32 mouse cellular contexts compared by ENCODE assay signal in genomic region chr1:131640062-131640461, GRCm38 (mm10). TPM values are rescaled to one million over a fixed set of nuclear protein-coding genes. Genes with fewer than 3 reads are reported as not detected.
DNase-seq lines count a peak whose midpoint lies in the region; ATAC-seq and TF ChIP-seq lines count a peak whose summit lies in the region.
"Had no signal": no experiment of that assay in that cellular context is flagged by ENCODE, and none has a peak within 500 bp of the region (broad histone marks: within the 10 kb centered on the region; RNA-seq: fewer than 3 reads in every experiment).

No protein-coding gene starts in this region.

- H3K27me3 ChIP-seq in liver, embryonic 12.5 days (replicated peaks) = no peaks in the 10 kb centered on the region
- no peaks in the 10 kb centered on the region for H3K27me3 ChIP-seq in liver, embryonic 11.5 days (replicated peaks; ENCODE audit: control insufficient read depth, insufficient read depth, low read length)
- H3K27me3 ChIP-seq in G1E (ENCODE audit: insufficient read depth, low read length) = no peaks in the 10 kb centered on the region
- no peaks in the 10 kb centered on the region for H3K27me3 ChIP-seq in liver, embryonic 16.5 days (ENCODE audit: control insufficient read depth, insufficient read depth, low read depth, low read length)
- H3K27me3 ChIP-seq in lung, postnatal 0 days (replicated peaks; ENCODE audit: insufficient read depth, low read length) = no peaks in the 10 kb centered on the region
- H3K27me3 ChIP-seq: forebrain, embryonic 12.5 days; forebrain, embryonic 15.5 days; heart, embryonic 12.5 days; heart, embryonic 15.5 days; intestine, embryonic 15.5 days had no signal

- peaks cover 23% of the 10 kb centered on the region for H3K4me1 ChIP-seq in liver, embryonic 12.5 days
- H3K4me1 ChIP-seq in liver, embryonic 11.5 days (replicated peaks; ENCODE audit: control insufficient read depth, insufficient read depth, low read length) = peaks cover 6% of the 10 kb centered on the region; the same call in 1 of the 2 replicates
- H3K4me1 ChIP-seq in G1E (ENCODE audit: insufficient read depth, low read depth, low read length) = peaks cover 40% of the 10 kb centered on the region
- H3K4me1 ChIP-seq in liver, embryonic 16.5 days (ENCODE audit: control insufficient read depth, low read depth, low read length) = peaks cover 10% of the 10 kb centered on the region
- H3K4me1 ChIP-seq in lung, postnatal 0 days (ENCODE audit: insufficient read depth, low read depth, low read length) = no peaks in the 10 kb centered on the region
- H3K4me1 ChIP-seq: forebrain, embryonic 12.5 days; forebrain, embryonic 15.5 days; heart, embryonic 12.5 days; heart, embryonic 15.5 days; intestine, embryonic 15.5 days had no signal

- no peak for TF ChIP-seq CTCF in G1E (IDR thresholded peaks at IDR 0.05; ENCODE audit: low read depth, low read length)
- TF ChIP-seq CTCF in lung, postnatal 0 days (IDR thresholded peaks at IDR 0.05) = no peak

- H3K9ac ChIP-seq in liver, embryonic 12.5 days = no peak overlapping the region
- H3K9ac ChIP-seq in liver, embryonic 11.5 days (ENCODE audit: low read depth, low read length) = no peak overlapping the region
- peak overlapping the region; percentile 47; the same call in 1 of the 2 replicates for H3K9ac ChIP-seq in liver, embryonic 16.5 days (ENCODE audit: low read depth, low read length)
- no peak overlapping the region for H3K9ac ChIP-seq in lung, postnatal 0 days (replicated peaks; ENCODE audit: low read depth)
- H3K9ac ChIP-seq: forebrain, embryonic 12.5 days; forebrain, embryonic 15.5 days; heart, embryonic 12.5 days; heart, embryonic 15.5 days; hindbrain, embryonic 14.5 days; intestine, embryonic 15.5 days had no signal

- peaks cover 12% of the 10 kb centered on the region for H3K36me3 ChIP-seq in liver, embryonic 12.5 days
- H3K36me3 ChIP-seq in liver, embryonic 11.5 days (ENCODE audit: control insufficient read depth, insufficient read depth, low read length) = no peaks in the 10 kb centered on the region
- peaks cover 4% of the 10 kb centered on the region for H3K36me3 ChIP-seq in G1E (replicated peaks)
- H3K36me3 ChIP-seq in liver, embryonic 16.5 days (ENCODE audit: control insufficient read depth, insufficient read depth) = peaks cover 5% of the 10 kb centered on the region; the same call in 1 of the 2 replicates
- H3K36me3 ChIP-seq in lung, postnatal 0 days (ENCODE audit: insufficient read depth, low read length) = no peaks in the 10 kb centered on the region
- H3K36me3 ChIP-seq: forebrain, embryonic 12.5 days; forebrain, embryonic 15.5 days; heart, embryonic 12.5 days; heart, embryonic 15.5 days; intestine, embryonic 15.5 days had no signal

- H3K4me3 ChIP-seq in liver, embryonic 12.5 days = peak overlapping the region; percentile 32
- no peak overlapping the region for H3K4me3 ChIP-seq in liver, embryonic 11.5 days (ENCODE audit: low read depth, low read length)
- H3K4me3 ChIP-seq in G1E (ENCODE audit: low read depth, low read length) = peak overlapping the region; percentile 65
- H3K4me3 ChIP-seq in liver, embryonic 16.5 days (ENCODE audit: low read depth, low read length) = peak overlapping the region; percentile 57
- H3K4me3 ChIP-seq in lung, postnatal 0 days (ENCODE audit: low read depth, low read length) = no peak overlapping the region
- H3K4me3 ChIP-seq: forebrain, embryonic 12.5 days; forebrain, embryonic 15.5 days; heart, embryonic 12.5 days; heart, embryonic 15.5 days; intestine, embryonic 15.5 days had no signal

- WGBS in liver, embryonic 12.5 days (ENCODE audit: insufficient replicate concordance) = 77% methylated on average over 4 of the region's 4 CpGs
- WGBS in liver, embryonic 11.5 days = 86% methylated on average over 4 of the region's 4 CpGs
- 81% methylated on average over 4 of the region's 4 CpGs for WGBS in liver, embryonic 16.5 days (ENCODE audit: insufficient replicate concordance)
- 66% methylated on average over 4 of the region's 4 CpGs for WGBS in lung, postnatal 0 days

- DNase-seq in liver, embryonic 11.5 days (ENCODE audit: low spot score) = no peak
- no peak for DNase-seq in G1E (ENCODE audit: low spot score)
- DNase-seq in induced T-regulatory cell, adult 2 months (ENCODE audit: low read depth) = peak; percentile 44
- DNase-seq in testis, postnatal 10 days (ENCODE audit: low spot score) = no peak
- DNase-seq in lung, postnatal 0 days (ENCODE audit: low spot score) = no peak
- DNase-seq in heart, postnatal 14 days = no peak
- DNase-seq: adrenal gland, adult 8-10 months; adrenal gland, postnatal 36 days; B cell, adult 2 months; cerebellum, adult 11 months; cerebellum, adult 2 months; cerebellum, adult 9-11 months; cerebellum, postnatal 25 days; embryo, embryonic 11 days; gastrocnemius, postnatal 25 days; heart, adult 18-20 months; heart, postnatal 10 days; heart, postnatal 4 days had no signal

- TF ChIP-seq EP300 in lung, postnatal 0 days (IDR thresholded peaks at IDR 0.05) = no peak

- no peak overlapping the region for H3K27ac ChIP-seq in liver, embryonic 12.5 days
- no peak overlapping the region for H3K27ac ChIP-seq in liver, embryonic 11.5 days (ENCODE audit: low read depth, low read length)
- H3K27ac ChIP-seq in liver, embryonic 16.5 days (ENCODE audit: low read length) = peak overlapping the region; percentile 41; the same call in 1 of the 2 replicates
- H3K27ac ChIP-seq in lung, postnatal 0 days (ENCODE audit: low read length) = no peak overlapping the region
- H3K27ac ChIP-seq: forebrain, embryonic 12.5 days; forebrain, embryonic 15.5 days; heart, embryonic 15.5 days; hindbrain, embryonic 14.5 days; intestine, embryonic 15.5 days had no signal

- 0 out of 2 replicates have a peak, but pooled peaks cover 3% of the 10 kb centered on the region for H3K9me3 ChIP-seq in liver, embryonic 12.5 days (replicated peaks)
- H3K9me3 ChIP-seq in liver, embryonic 11.5 days (ENCODE audit: control insufficient read depth, low read length) = no peaks in the 10 kb centered on the region
- H3K9me3 ChIP-seq in G1E (replicated peaks) = no peaks in the 10 kb centered on the region
- 0 out of 2 replicates have a peak, but pooled peaks cover 2% of the 10 kb centered on the region for H3K9me3 ChIP-seq in liver, embryonic 16.5 days (replicated peaks; ENCODE audit: control insufficient read depth, low read length)
- no peaks in the 10 kb centered on the region for H3K9me3 ChIP-seq in lung, postnatal 0 days (ENCODE audit: low read length)
- H3K9me3 ChIP-seq: forebrain, embryonic 12.5 days; forebrain, embryonic 15.5 days; heart, embryonic 12.5 days; heart, embryonic 15.5 days; intestine, embryonic 15.5 days had no signal

- H3K4me2 ChIP-seq in liver, embryonic 12.5 days = peak overlapping the region; percentile 51
- no peak overlapping the region for H3K4me2 ChIP-seq in liver, embryonic 11.5 days
- peak overlapping the region; percentile 62 for H3K4me2 ChIP-seq in liver, embryonic 16.5 days (ENCODE audit: low read depth, low read length)
- H3K4me2 ChIP-seq in lung, postnatal 0 days (replicated peaks; ENCODE audit: low read depth, low read length) = no peak overlapping the region
- H3K4me2 ChIP-seq: forebrain, embryonic 12.5 days; forebrain, embryonic 15.5 days; heart, embryonic 12.5 days; heart, embryonic 15.5 days; hindbrain, embryonic 14.5 days; intestine, embryonic 15.5 days had no signal

- intact Hi-C loops in heart, postnatal 14 days (cut with DNase I) = no loop called here

- no peak for ATAC-seq in liver, embryonic 12.5 days
- ATAC-seq in liver, embryonic 11.5 days (replicated peaks; ENCODE audit: low FRiP score) = no peak
- ATAC-seq in G1E (ENCODE audit: extremely low read depth, insufficient number of reproducible peaks, low FRiP score, poor library complexity, severe bottlenecking) = no peak
- ATAC-seq in liver, embryonic 16.5 days (ENCODE audit: low read depth) = no peak
- ATAC-seq in lung, postnatal 0 days = no peak
- ATAC-seq: activated CD4-positive, CD25-positive, alpha-beta regulatory T cell, adult 4 months; forebrain, embryonic 15.5 days; intestine, embryonic 15.5 days had no signal

RNA-seq across cellular contexts. Expression of gene Ctse, which starts 2.0 kb away (rescaled TPM):
- 12.6 TPM in 2 replicates for polyA plus RNA-seq in liver, embryonic 12.5 days (2016; fragmentation: Nextera tagmentation; extraction: Ambion mirVana)
- polyA plus RNA-seq in liver, embryonic 11.5 days (2014; fragmentation: Nextera tagmentation; extraction: Ambion mirVana) = 9.3 and 10.6 TPM in 2 replicates
- 1,974 and 2,087 TPM in 2 replicates for total RNA-seq in G1E (2014; fragmentation: Nextera tagmentation)
- 482 and 539 TPM in 2 replicates for total RNA-seq in G1E (2017)
- 163 and 246 TPM in 2 replicates for polyA plus RNA-seq in G1E (2012)
- 29.5 and 33.8 TPM in 2 replicates for polyA plus RNA-seq in liver, embryonic 16.5 days (2015; fragmentation: Nextera tagmentation; extraction: Ambion mirVana)
- 0.80 and 1.1 TPM in 2 replicates for polyA plus RNA-seq in lung, postnatal 0 days (2015; fragmentation: Nextera tagmentation; extraction: Ambion mirVana)
- total RNA-seq in heart, postnatal 14 days (2021) = 1 to 10 TPM; 2.8 to 2.9 TPM
- total RNA-seq: gastrocnemius, adult 8-10 months had no signal
- polyA plus RNA-seq: cortical plate, adult 2 months; forebrain, embryonic 12.5 days; forebrain, embryonic 15.5 days; hindbrain, embryonic 14.5 days had no signal

RNA-seq across cellular contexts. Expression of gene Avpr1b, which starts 41.0 kb away (rescaled TPM):
- polyA plus RNA-seq in liver, embryonic 12.5 days (2016; fragmentation: Nextera tagmentation; extraction: Ambion mirVana) = not detected in 2 replicates
- not detected in 2 replicates for polyA plus RNA-seq in liver, embryonic 11.5 days (2014; fragmentation: Nextera tagmentation; extraction: Ambion mirVana)
- total RNA-seq in G1E (2014; fragmentation: Nextera tagmentation) (not detected in 2 replicates), G1E (2017) (0.17 and 0.33 TPM in 2 replicates)
- polyA plus RNA-seq in G1E (2012) = not detected in 2 replicates
- polyA plus RNA-seq in liver, embryonic 16.5 days (2015; fragmentation: Nextera tagmentation; extraction: Ambion mirVana) = not detected in 2 replicates
- not detected in 2 replicates for polyA plus RNA-seq in lung, postnatal 0 days (2015; fragmentation: Nextera tagmentation; extraction: Ambion mirVana)
- not detected for total RNA-seq in heart, postnatal 14 days (2021)
- total RNA-seq: adrenal gland, adult 8-10 months; adrenal gland, postnatal 36 days; gastrocnemius, adult 8-10 months; gastrocnemius, postnatal 25 days; heart, adult 18-20 months; heart, postnatal 10 days; heart, postnatal 4 days had no signal
- polyA plus RNA-seq: cerebellum, adult 2 months; cortical plate, adult 2 months; embryonic facial prominence, embryonic 11.5 days; forebrain, embryonic 12.5 days; forebrain, embryonic 15.5 days; gonadal fat pad, adult 2 months; heart, embryonic 12.5 days; heart, embryonic 15.5 days; hindbrain, embryonic 11.5 days; hindbrain, embryonic 14.5 days; intestine, embryonic 15.5 days had no signal

RNA-seq across cellular contexts. Expression of gene Rab7b, which starts 48.4 kb away (rescaled TPM):
- polyA plus RNA-seq in liver, embryonic 12.5 days (2016; fragmentation: Nextera tagmentation; extraction: Ambion mirVana) = 0.69 and 0.79 TPM in 2 replicates
- 0.53 and 1.1 TPM in 2 replicates for polyA plus RNA-seq in liver, embryonic 11.5 days (2014; fragmentation: Nextera tagmentation; extraction: Ambion mirVana)
- not detected in 2 replicates for total RNA-seq in G1E (2014; fragmentation: Nextera tagmentation)
- total RNA-seq in G1E (2017) = 0.38 and 0.93 TPM in 2 replicates
- 0.03 TPM in 1 of 2 replicates, not detected in the other for polyA plus RNA-seq in G1E (2012)
- 0.96 and 1.3 TPM in 2 replicates for polyA plus RNA-seq in liver, embryonic 16.5 days (2015; fragmentation: Nextera tagmentation; extraction: Ambion mirVana)
- 3.8 and 4.0 TPM in 2 replicates for polyA plus RNA-seq in lung, postnatal 0 days (2015; fragmentation: Nextera tagmentation; extraction: Ambion mirVana)
- total RNA-seq in heart, postnatal 14 days (2021) = 1 to 10 TPM; 4.2 to 4.5 TPM
- polyA plus RNA-seq: activated CD4-positive, CD25-positive, alpha-beta regulatory T cell, adult 4 months had no signal

Comparison
In these comparisons a context has a peak if more than half of its experiments do, and no peak if none do; other contexts are left out.
1. H3K4me2 ChIP-seq: peak in liver, embryonic 12.5 days (single experiment) and liver, embryonic 16.5 days (single experiment); none in liver, embryonic 11.5 days (single experiment) and lung, postnatal 0 days (single experiment).
2. H3K4me3 ChIP-seq: peak in liver, embryonic 12.5 days (single experiment), G1E (single experiment) and liver, embryonic 16.5 days (single experiment); none in liver, embryonic 11.5 days (single experiment) and lung, postnatal 0 days (single experiment).